ENCODE assay signal across 8 mouse cellular contexts in the genomic region with DNA sequence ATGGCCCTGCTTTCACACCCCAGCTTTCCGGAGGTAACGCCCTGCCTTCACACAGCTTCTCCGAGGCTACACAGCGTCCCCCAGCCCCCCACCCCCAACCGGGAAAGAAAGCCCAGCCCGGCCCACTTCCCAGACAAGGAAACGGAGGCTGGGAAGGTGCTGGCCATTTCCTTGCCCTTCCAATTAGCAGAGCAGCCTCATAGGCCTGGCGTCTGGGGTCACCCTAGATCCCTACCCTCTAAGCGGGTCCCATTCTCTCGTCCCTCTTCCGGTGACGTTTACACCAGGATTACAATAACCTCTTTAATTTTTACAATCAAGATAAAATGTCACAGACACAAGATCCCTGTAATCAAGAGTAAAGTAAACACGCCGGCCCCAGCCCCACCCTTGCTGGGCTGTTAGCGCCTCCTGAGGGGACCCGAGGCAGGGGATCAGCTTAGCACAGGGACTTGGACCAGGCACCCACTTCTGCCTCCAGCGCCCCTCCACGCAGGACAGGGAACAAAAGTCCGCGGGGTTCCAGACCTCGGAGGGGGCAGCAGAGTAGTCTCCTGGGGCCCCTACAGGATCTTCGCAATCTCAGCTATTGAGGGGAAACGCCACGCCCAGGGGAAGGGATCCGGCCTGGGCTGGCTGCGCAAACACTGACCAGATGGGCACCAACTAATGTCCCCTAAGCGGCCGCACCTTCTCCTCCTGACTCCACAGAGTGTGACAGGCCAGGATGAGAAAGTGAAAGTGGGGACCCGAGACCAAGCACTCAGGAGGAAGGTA. TPM values are rescaled to one million over a fixed set of nuclear protein-coding genes. Genes with fewer than 3 reads are reported as not detected.
DNase-seq lines count a peak whose midpoint lies in the region; ATAC-seq and TF ChIP-seq lines count a peak whose summit lies in the region.

No protein-coding gene starts in this region.

- no peak for TF ChIP-seq CTCF in spleen, adult 2 months (IDR thresholded peaks at IDR 0.05; ENCODE audit: extremely low read depth, insufficient read depth, insufficient read length, insufficient replicate concordance)
- TF ChIP-seq CTCF in heart, postnatal 0 days (IDR thresholded peaks at IDR 0.05; ENCODE audit: low read depth) = no peak

- peak overlapping the region; percentile 67 for H3K4me2 ChIP-seq in heart, postnatal 0 days (ENCODE audit: low read depth, low read length)
- H3K4me2 ChIP-seq in limb, embryonic 14.5 days (replicated peaks; ENCODE audit: low read depth, low read length, severe bottlenecking) = peak overlapping the region; percentile 28; the same call in 1 of the 2 replicates
- H3K4me2 ChIP-seq in midbrain, embryonic 16.5 days (ENCODE audit: low read length) = 0 out of 2 replicates have a peak overlapping the region, but pooled peaks have one; percentile 7

- ATAC-seq in heart, postnatal 0 days (ENCODE audit: insufficient read depth, low read depth) = peak; percentile 47; the same call in 1 of the 2 replicates
- ATAC-seq in limb, embryonic 14.5 days (ENCODE audit: low FRiP score, low read depth) = no peak
- ATAC-seq in midbrain, embryonic 16.5 days = no peak

- H3K27ac ChIP-seq in spleen, adult 2 months (ENCODE audit: insufficient read depth, low read length) = no peak overlapping the region
- peak overlapping the region; percentile 40; the same call in 1 of the 2 replicates for H3K27ac ChIP-seq in heart, postnatal 0 days (ENCODE audit: low read depth)
- H3K27ac ChIP-seq in limb, embryonic 14.5 days (replicated peaks; ENCODE audit: low read depth, low read length) = no peak overlapping the region
- H3K27ac ChIP-seq in midbrain, embryonic 16.5 days (ENCODE audit: low read length) = no peak overlapping the region

- peak overlapping the region; percentile 61; the same call in 1 of the 2 replicates for H3K4me3 ChIP-seq in spleen, adult 2 months (ENCODE audit: extremely low read depth, insufficient read depth, insufficient read length)
- H3K4me3 ChIP-seq in heart, postnatal 0 days (ENCODE audit: low read depth, low read length) = peak overlapping the region; percentile 51
- H3K4me3 ChIP-seq in limb, embryonic 14.5 days (replicated peaks; ENCODE audit: low read length) = peak overlapping the region; percentile 13; the same call in 1 of the 2 replicates
- no peak overlapping the region for H3K4me3 ChIP-seq in midbrain, embryonic 16.5 days (ENCODE audit: low read depth, low read length)

- H3K9ac ChIP-seq in heart, postnatal 0 days (replicated peaks; ENCODE audit: low read depth, low read length) = peak overlapping the region; percentile 37; the same call in 1 of the 2 replicates
- H3K9ac ChIP-seq in limb, embryonic 14.5 days (ENCODE audit: low read depth, low read length, severe bottlenecking) = no peak overlapping the region
- no peak overlapping the region for H3K9ac ChIP-seq in midbrain, embryonic 16.5 days (ENCODE audit: low read depth, low read length)

- no peaks in the 10 kb centered on the region; the same call in 1 of the 2 replicates for H3K27me3 ChIP-seq in spleen, adult 2 months (ENCODE audit: control insufficient read depth, insufficient read depth, low read length)
- H3K27me3 ChIP-seq in heart, postnatal 0 days (ENCODE audit: control insufficient read depth, insufficient read depth, low read length) = peaks cover 47% of the 10 kb centered on the region
- peaks cover 50% of the 10 kb centered on the region for H3K27me3 ChIP-seq in limb, embryonic 14.5 days (ENCODE audit: control insufficient read depth, insufficient read depth, low read length)
- H3K27me3 ChIP-seq in midbrain, embryonic 16.5 days (ENCODE audit: control insufficient read depth, insufficient read depth, low read depth, low read length) = peaks cover 29% of the 10 kb centered on the region

- DNase-seq in spleen, adult 2 months (ENCODE audit: low read depth in 1 of 2, low spot score in 2 of 2) = no peak
- no peak for DNase-seq in spleen, postnatal 10 days (ENCODE audit: low spot score in 2 of 2)
- no peak for DNase-seq in heart, postnatal 0 days (ENCODE audit: low spot score)
- DNase-seq in limb, embryonic 14.5 days (ENCODE audit: low spot score) = no peak
- DNase-seq in adrenal gland, postnatal 14 days = no peak
- DNase-seq in layer of hippocampus, postnatal 36 days = no peak
- DNase-seq in retina, postnatal 1 day = no peak

- 30% methylated on average over 29 of the region's 29 CpGs for WGBS in spleen, adult 2 months
- WGBS in heart, postnatal 0 days = 8% methylated on average over 29 of the region's 29 CpGs
- WGBS in limb, embryonic 14.5 days = 5% methylated on average over 29 of the region's 29 CpGs
- WGBS in midbrain, embryonic 16.5 days = 8% methylated on average over 29 of the region's 29 CpGs

- TF ChIP-seq EP300 in heart, postnatal 0 days (IDR thresholded peaks at IDR 0.05; ENCODE audit: low read depth) = no peak

- no peaks in the 10 kb centered on the region for H3K4me1 ChIP-seq in spleen, adult 2 months (ENCODE audit: control insufficient read depth, insufficient read depth, insufficient read length)
- H3K4me1 ChIP-seq in heart, postnatal 0 days (ENCODE audit: control insufficient read depth, insufficient read depth) = no peaks in the 10 kb centered on the region
- peaks cover 5% of the 10 kb centered on the region for H3K4me1 ChIP-seq in limb, embryonic 14.5 days (ENCODE audit: control insufficient read depth, insufficient read depth, low read length)
- H3K4me1 ChIP-seq in midbrain, embryonic 16.5 days (ENCODE audit: control insufficient read depth, insufficient read depth, low read length) = no peaks in the 10 kb centered on the region

- H3K9me3 ChIP-seq in heart, postnatal 0 days (replicated peaks; ENCODE audit: control insufficient read depth, low read length) = no peaks in the 10 kb centered on the region
- H3K9me3 ChIP-seq in limb, embryonic 14.5 days (ENCODE audit: control insufficient read depth, low read length) = no peaks in the 10 kb centered on the region
- H3K9me3 ChIP-seq in midbrain, embryonic 16.5 days (replicated peaks; ENCODE audit: control insufficient read depth, low read length, poor library complexity, severe bottlenecking) = no peaks in the 10 kb centered on the region

- no peak for TF ChIP-seq POLR2A in spleen, adult 2 months (IDR thresholded peaks at IDR 0.05; ENCODE audit: low read depth, low read length)
- no peak for TF ChIP-seq POLR2A in limb, embryonic 14.5 days (IDR thresholded peaks at IDR 0.05; ENCODE audit: borderline replicate concordance, extremely low read depth, insufficient read depth, insufficient read length)

- H3K36me3 ChIP-seq in spleen, adult 2 months (ENCODE audit: control insufficient read depth, insufficient read depth, low read length) = no peaks in the 10 kb centered on the region
- no peaks in the 10 kb centered on the region for H3K36me3 ChIP-seq in heart, postnatal 0 days (replicated peaks; ENCODE audit: control insufficient read depth, insufficient read depth, low read length)
- H3K36me3 ChIP-seq in limb, embryonic 14.5 days (ENCODE audit: control insufficient read depth, insufficient read depth, low read length) = no peaks in the 10 kb centered on the region
- H3K36me3 ChIP-seq in midbrain, embryonic 16.5 days (ENCODE audit: control insufficient read depth, insufficient read depth, low read length) = no peaks in the 10 kb centered on the region

RNA-seq across cellular contexts. Expression of gene B3gnt3, which starts 0.9 kb away (rescaled TPM):
- polyA plus RNA-seq in spleen, adult 2 months (2012; rRNA removed) = 5.2 and 5.6 TPM in 2 replicates
- 8.7 TPM in 2 replicates for total RNA-seq in heart, postnatal 0 days (2014; rRNA removed; ENCODE audit: low replicate concordance)
- polyA plus RNA-seq in heart, postnatal 0 days (2015; fragmentation: Nextera tagmentation; extraction: Ambion mirVana) = 6.4 TPM in 2 replicates
- 1.1 and 1.5 TPM in 2 replicates for polyA plus RNA-seq in limb, embryonic 14.5 days (2012; rRNA removed)
- 0.67 and 0.77 TPM in 2 replicates for polyA plus RNA-seq in limb, embryonic 14.5 days (2014; fragmentation: Nextera tagmentation; extraction: Ambion mirVana)
- polyA plus RNA-seq in midbrain, embryonic 16.5 days (2015; fragmentation: Nextera tagmentation; extraction: Ambion mirVana) = 0.20 and 0.50 TPM in 2 replicates
- total RNA-seq in adrenal gland, postnatal 14 days (2021) = 5.4 and 7.4 TPM in 2 replicates
- under 1 TPM; 0.40 to 0.91 TPM for total RNA-seq in layer of hippocampus, postnatal 36 days (2021)

RNA-seq across cellular contexts. Expression of gene Insl3, which starts 11.7 kb away (rescaled TPM):
- 52.4 and 70.9 TPM in 2 replicates for polyA plus RNA-seq in spleen, adult 2 months (2012; rRNA removed)
- not detected in 2 replicates for total RNA-seq in heart, postnatal 0 days (2014; rRNA removed; ENCODE audit: low replicate concordance)
- polyA plus RNA-seq in heart, postnatal 0 days (2015; fragmentation: Nextera tagmentation; extraction: Ambion mirVana) = 1.5 and 2.4 TPM in 2 replicates
- 1.8 and 2.5 TPM in 2 replicates for polyA plus RNA-seq in limb, embryonic 14.5 days (2012; rRNA removed)
- 1.7 TPM in 1 of 2 replicates, not detected in the other for polyA plus RNA-seq in limb, embryonic 14.5 days (2014; fragmentation: Nextera tagmentation; extraction: Ambion mirVana)
- polyA plus RNA-seq in midbrain, embryonic 16.5 days (2015; fragmentation: Nextera tagmentation; extraction: Ambion mirVana) = 1.4 TPM in 1 of 2 replicates, not detected in the other
- total RNA-seq in adrenal gland, postnatal 14 days (2021) = 8.0 and 9.8 TPM in 2 replicates
- 1 to 10 TPM in 1 of 2 experiments, not detected in 1; 3.6 TPM for total RNA-seq in layer of hippocampus, postnatal 36 days (2021)

RNA-seq across cellular contexts. Expression of gene Jak3, which starts 24.6 kb away (rescaled TPM):
- polyA plus RNA-seq in spleen, adult 2 months (2012; rRNA removed) = 62.6 and 81.5 TPM in 2 replicates
- 14.6 and 16.9 TPM in 2 replicates for total RNA-seq in heart, postnatal 0 days (2014; rRNA removed; ENCODE audit: low replicate concordance)
- polyA plus RNA-seq in heart, postnatal 0 days (2015; fragmentation: Nextera tagmentation; extraction: Ambion mirVana) = 5.7 and 5.8 TPM in 2 replicates
- polyA plus RNA-seq in limb, embryonic 14.5 days (2012; rRNA removed) = 8.0 and 11.1 TPM in 2 replicates
- 5.2 and 5.3 TPM in 2 replicates for polyA plus RNA-seq in limb, embryonic 14.5 days (2014; fragmentation: Nextera tagmentation; extraction: Ambion mirVana)
- 4.7 and 5.4 TPM in 2 replicates for polyA plus RNA-seq in midbrain, embryonic 16.5 days (2015; fragmentation: Nextera tagmentation; extraction: Ambion mirVana)
- total RNA-seq in adrenal gland, postnatal 14 days (2021) = 17.4 and 21.4 TPM in 2 replicates
- total RNA-seq in layer of hippocampus, postnatal 36 days (2021) = 1 to 10 TPM; 5.2 TPM

RNA-seq across cellular contexts. Expression of gene Fcho1, which starts 24.8 kb away (rescaled TPM):
- 247 and 301 TPM in 2 replicates for polyA plus RNA-seq in spleen, adult 2 months (2012; rRNA removed)
- 0.04 and 1.1 TPM in 2 replicates for total RNA-seq in heart, postnatal 0 days (2014; rRNA removed; ENCODE audit: low replicate concordance)
- polyA plus RNA-seq in heart, postnatal 0 days (2015; fragmentation: Nextera tagmentation; extraction: Ambion mirVana) = 0.92 and 1.4 TPM in 2 replicates
- polyA plus RNA-seq in limb, embryonic 14.5 days (2012; rRNA removed) = 10.4 and 11.0 TPM in 2 replicates
- polyA plus RNA-seq in limb, embryonic 14.5 days (2014; fragmentation: Nextera tagmentation; extraction: Ambion mirVana) = 3.3 and 3.6 TPM in 2 replicates
- polyA plus RNA-seq in midbrain, embryonic 16.5 days (2015; fragmentation: Nextera tagmentation; extraction: Ambion mirVana) = 88.4 and 107 TPM in 2 replicates
- total RNA-seq in adrenal gland, postnatal 14 days (2021) = 5.4 and 13.9 TPM in 2 replicates
- total RNA-seq in layer of hippocampus, postnatal 36 days (2021) = 100 to 1,000 TPM; 103 to 114 TPM

RNA-seq across cellular contexts. Expression of gene Unc13a, which starts 29.1 kb away (rescaled TPM):
- 0.47 and 0.54 TPM in 2 replicates for polyA plus RNA-seq in spleen, adult 2 months (2012; rRNA removed)
- total RNA-seq in heart, postnatal 0 days (2014; rRNA removed; ENCODE audit: low replicate concordance) = 0.57 and 1.2 TPM in 2 replicates
- 0.51 and 0.60 TPM in 2 replicates for polyA plus RNA-seq in heart, postnatal 0 days (2015; fragmentation: Nextera tagmentation; extraction: Ambion mirVana)
- polyA plus RNA-seq in limb, embryonic 14.5 days (2012; rRNA removed) = 0.28 and 0.39 TPM in 2 replicates
- 0.91 and 0.97 TPM in 2 replicates for polyA plus RNA-seq in limb, embryonic 14.5 days (2014; fragmentation: Nextera tagmentation; extraction: Ambion mirVana)
- polyA plus RNA-seq in midbrain, embryonic 16.5 days (2015; fragmentation: Nextera tagmentation; extraction: Ambion mirVana) = 23.5 and 29.0 TPM in 2 replicates
- 7.2 and 7.7 TPM in 2 replicates for total RNA-seq in adrenal gland, postnatal 14 days (2021)
- total RNA-seq in layer of hippocampus, postnatal 36 days (2021) = 100 to 1,000 TPM; 268 to 288 TPM

Comparison
In these comparisons a context has a peak if more than half of its experiments do, and no peak if none do; other contexts are left out.
1. H3K4me2 ChIP-seq: peak in every context shown above with its lines; median percentile 67 in heart, postnatal 0 days; 28 in limb, embryonic 14.5 days; 7 in midbrain, embryonic 16.5 days.
2. RNA of gene Insl3, which starts 11.7 kb away (polyA plus RNA-seq): 52.4 to 70.9 TPM in spleen, adult 2 months; 1.7 to 2.5 TPM in limb, embryonic 14.5 days, 1.5 to 2.4 TPM in heart, postnatal 0 days and 1.4 TPM in midbrain, embryonic 16.5 days; every median in the first group is over 10 times any median in the second.